Mouse (Mus musculus): ENCODE results near the gene Zfp668. TPM values are rescaled to one million over a fixed set of nuclear protein-coding genes. Genes with fewer than 3 reads are reported as not detected.

The Zfp668 gene
- 20.3 and 24.3 TPM in 2 replicates for polyA plus RNA-seq (2014; fragmentation: Nextera tagmentation; extraction: Ambion mirVana)

GRCm38 (mm10) chr7:127876467-127877348, at the start of gene Zfp668:
Zfp668 (minus strand) TSS chr7:127876828.
- under 1% methylated on average over 60 of the region's 60 CpGs for WGBS
- peak; percentile 100 for DNase-seq (ENCODE audit: low spot score, missing footprints)
- H3K4me2 ChIP-seq: peak within 1 kb of the TSS; percentile 69
- H3K4me3 ChIP-seq (ENCODE audit: low read depth, low read length): peak within 1 kb of the TSS; percentile 95
- H3K4me1 ChIP-seq (ENCODE audit: control insufficient read depth, insufficient read depth, low read length): peaks cover 17% of the 10 kb centered on the region
- peak within 1 kb of the TSS; percentile 99 for H3K9ac ChIP-seq (ENCODE audit: low read length)
- H3K36me3 ChIP-seq (ENCODE audit: control insufficient read depth, insufficient read depth, low read length): peaks cover 29% of the 10 kb centered on the region
- no peaks in the 10 kb centered on the region for H3K9me3 ChIP-seq (ENCODE audit: control insufficient read depth, low read length)
- no peaks in the 10 kb centered on the region for H3K27me3 ChIP-seq (ENCODE audit: control insufficient read depth, insufficient read depth, low read length)
- peak; percentile 50 for ATAC-seq (ENCODE audit: low FRiP score)
- peak within 1 kb of the TSS; percentile 99 for H3K27ac ChIP-seq (ENCODE audit: low read depth, low read length)

GRCm38 (mm10) chr7:127926066-127926465, 49.4 kb upstream of the Zfp668 start:
- no peaks in the 10 kb centered on the region for H3K9me3 ChIP-seq (ENCODE audit: control insufficient read depth, low read length)
- H3K27me3 ChIP-seq (ENCODE audit: control insufficient read depth, insufficient read depth, low read length): peaks cover 11% of the 10 kb centered on the region; the same call in 1 of the 2 replicates
- H3K4me3 ChIP-seq (ENCODE audit: low read depth, low read length): no peak overlapping the region
- ATAC-seq (ENCODE audit: low FRiP score) (no peak), DNase-seq (ENCODE audit: low spot score, missing footprints) (no peak)
- no peaks in the 10 kb centered on the region for H3K4me1 ChIP-seq (ENCODE audit: control insufficient read depth, insufficient read depth, low read length)
- 87% methylated on average over 8 of the region's 8 CpGs for WGBS
- peaks cover 3% of the 10 kb centered on the region; the same call in 1 of the 2 replicates for H3K36me3 ChIP-seq (ENCODE audit: control insufficient read depth, insufficient read depth, low read length)
- H3K27ac ChIP-seq (ENCODE audit: low read depth, low read length): no peak overlapping the region
- H3K4me2 ChIP-seq: no peak overlapping the region
- H3K9ac ChIP-seq (ENCODE audit: low read length): no peak overlapping the region

GRCm38 (mm10) chr7:127925252-127925651, 48.6 kb upstream of the Zfp668 start:
- Histone ChIP-seq H3K4me1 (ENCODE audit: control insufficient read depth, insufficient read depth, low read length) (no peaks in the 10 kb centered on the region), H3K27me3 (ENCODE audit: control insufficient read depth, insufficient read depth, low read length) (peaks cover 11% of the 10 kb centered on the region; the same call in 1 of the 2 replicates), H3K4me3 (ENCODE audit: low read depth, low read length) (no peak overlapping the region), H3K9ac (ENCODE audit: low read length) (no peak overlapping the region), H3K27ac (ENCODE audit: low read depth, low read length) (no peak overlapping the region), H3K36me3 (ENCODE audit: control insufficient read depth, insufficient read depth, low read length) (peaks cover 3% of the 10 kb centered on the region; the same call in 1 of the 2 replicates), H3K9me3 (ENCODE audit: control insufficient read depth, low read length) (no peaks in the 10 kb centered on the region), H3K4me2 (no peak overlapping the region)
- DNase-seq (ENCODE audit: low spot score, missing footprints) (no peak), ATAC-seq (ENCODE audit: low FRiP score) (no peak)
- 67% methylated on average over 5 of the region's 5 CpGs for WGBS

- no peak for ATAC-seq (ENCODE audit: low FRiP score)
- 90% methylated on average over 5 of the region's 5 CpGs for WGBS
- no peak overlapping the region for H3K27ac ChIP-seq (ENCODE audit: low read depth, low read length)
Measured at GRCm38 (mm10) chr7:127923714-127924113, 47.1 kb upstream of the Zfp668 start.

GRCm38 (mm10) chr7:127922451-127923275, 46.0 kb upstream of the Zfp668 start:
- ATAC-seq (ENCODE audit: low FRiP score): no peak
- H3K9ac ChIP-seq (ENCODE audit: low read length): no peak overlapping the region
- H3K4me3 ChIP-seq (ENCODE audit: low read depth, low read length): no peak overlapping the region
- no peaks in the 10 kb centered on the region for H3K9me3 ChIP-seq (ENCODE audit: control insufficient read depth, low read length)
- peaks cover 3% of the 10 kb centered on the region; the same call in 1 of the 2 replicates for H3K36me3 ChIP-seq (ENCODE audit: control insufficient read depth, insufficient read depth, low read length)
- DNase-seq (ENCODE audit: low spot score, missing footprints): no peak
- H3K27ac ChIP-seq (ENCODE audit: low read depth, low read length): no peak overlapping the region
- WGBS: 86% methylated on average over 6 of the region's 6 CpGs
- H3K4me2 ChIP-seq: no peak overlapping the region
- H3K4me1 ChIP-seq (ENCODE audit: control insufficient read depth, insufficient read depth, low read length): no peaks in the 10 kb centered on the region
- H3K27me3 ChIP-seq (ENCODE audit: control insufficient read depth, insufficient read depth, low read length): no peaks in the 10 kb centered on the region

More at GRCm38 (mm10) chr7:127923714-127924113, 47.1 kb upstream of the Zfp668 start:
- H3K4me3 ChIP-seq (ENCODE audit: low read depth, low read length): no peak overlapping the region
- no peaks in the 10 kb centered on the region for H3K9me3 ChIP-seq (ENCODE audit: control insufficient read depth, low read length)
- H3K36me3 ChIP-seq (ENCODE audit: control insufficient read depth, insufficient read depth, low read length): peaks cover 3% of the 10 kb centered on the region; the same call in 1 of the 2 replicates
- no peaks in the 10 kb centered on the region for H3K4me1 ChIP-seq (ENCODE audit: control insufficient read depth, insufficient read depth, low read length)
- no peak overlapping the region for H3K9ac ChIP-seq (ENCODE audit: low read length)
- no peak for DNase-seq (ENCODE audit: low spot score, missing footprints)
- H3K4me2 ChIP-seq: no peak overlapping the region
- peaks cover 3% of the 10 kb centered on the region; the same call in 1 of the 2 replicates for H3K27me3 ChIP-seq (ENCODE audit: control insufficient read depth, insufficient read depth, low read length)

- H3K9ac ChIP-seq (ENCODE audit: low read length): no peak overlapping the region
- no peak overlapping the region for H3K4me3 ChIP-seq (ENCODE audit: low read depth, low read length)
- no peak for DNase-seq (ENCODE audit: low spot score, missing footprints)
- ATAC-seq (ENCODE audit: low FRiP score): no peak
- H3K27me3 ChIP-seq (ENCODE audit: control insufficient read depth, insufficient read depth, low read length): no peaks in the 10 kb centered on the region
- no peaks in the 10 kb centered on the region for H3K9me3 ChIP-seq (ENCODE audit: control insufficient read depth, low read length)
- peaks cover 3% of the 10 kb centered on the region; the same call in 1 of the 2 replicates for H3K36me3 ChIP-seq (ENCODE audit: control insufficient read depth, insufficient read depth, low read length)
- 62% methylated on average over 7 of the region's 8 CpGs for WGBS
- H3K4me2 ChIP-seq: no peak overlapping the region
- no peaks in the 10 kb centered on the region for H3K4me1 ChIP-seq (ENCODE audit: control insufficient read depth, insufficient read depth, low read length)
- no peak overlapping the region for H3K27ac ChIP-seq (ENCODE audit: low read depth, low read length)
Measured at GRCm38 (mm10) chr7:127921516-127921915, 44.9 kb upstream of the Zfp668 start.

- Histone ChIP-seq H3K36me3 (ENCODE audit: control insufficient read depth, insufficient read depth, low read length) (peaks cover 5% of the 10 kb centered on the region), H3K27me3 (ENCODE audit: control insufficient read depth, insufficient read depth, low read length) (no peaks in the 10 kb centered on the region), H3K4me2 (no peak overlapping the region), H3K4me1 (ENCODE audit: control insufficient read depth, insufficient read depth, low read length) (no peaks in the 10 kb centered on the region), H3K9me3 (ENCODE audit: control insufficient read depth, low read length) (no peaks in the 10 kb centered on the region), H3K4me3 (ENCODE audit: low read depth, low read length) (no peak overlapping the region), H3K9ac (ENCODE audit: low read length) (no peak overlapping the region), H3K27ac (ENCODE audit: low read depth, low read length) (no peak overlapping the region)
- no peak for ATAC-seq (ENCODE audit: low FRiP score)
- WGBS: 72% methylated on average over 7 of the region's 7 CpGs
- no peak for DNase-seq (ENCODE audit: low spot score, missing footprints)
Measured at GRCm38 (mm10) chr7:127919290-127919689, 42.7 kb upstream of the Zfp668 start.

- Histone ChIP-seq H3K4me3 (ENCODE audit: low read depth, low read length) (no peak overlapping the region), H3K9ac (ENCODE audit: low read length) (no peak overlapping the region), H3K27me3 (ENCODE audit: control insufficient read depth, insufficient read depth, low read length) (no peaks in the 10 kb centered on the region), H3K27ac (ENCODE audit: low read depth, low read length) (no peak overlapping the region), H3K4me2 (no peak overlapping the region), H3K36me3 (ENCODE audit: control insufficient read depth, insufficient read depth, low read length) (peaks cover 5% of the 10 kb centered on the region; the same call in 1 of the 2 replicates), H3K4me1 (ENCODE audit: control insufficient read depth, insufficient read depth, low read length) (peaks cover under 1% of the 10 kb centered on the region), H3K9me3 (ENCODE audit: control insufficient read depth, low read length) (no peaks in the 10 kb centered on the region)
- WGBS: 64% methylated on average over 3 of the region's 3 CpGs
- DNase-seq (ENCODE audit: low spot score, missing footprints): peak; percentile 88
- ATAC-seq (ENCODE audit: low FRiP score): no peak
Measured at GRCm38 (mm10) chr7:127918203-127918602, 41.6 kb upstream of the Zfp668 start.

All from midbrain, embryonic 11.5 days (tissue).